Mouse (Mus musculus) myocyte (in vitro differentiated cells): ENCODE data around the gene Wrap73.

ENCODE experiments used
- MAX ChIP-seq: IDR thresholded peaks from one replicate; pipeline ENCODE4 v1.6.1; 2011; ENCODE audit warnings: low read depth, mild to moderate bottlenecking, control low read depth
- MYOG ChIP-seq, 3 experiments: IDR thresholded peaks; one replicate each; pipeline ENCODE4 v1.6.1; 2011; ENCODE audit warnings: control low read depth in 2 of 3, low read depth in 2 of 3, mild to moderate bottlenecking in 2 of 3; ENCODE audit not compliant: insufficient read length in 2 of 3, control insufficient read depth in 1 of 3, insufficient read depth in 1 of 3
- POLR2A ChIP-seq: IDR thresholded peaks from one replicate; pipeline ENCODE4 v1.6.1; 2011; ENCODE audit warnings: low read depth, mild to moderate bottlenecking, control low read depth, moderate library complexity; ENCODE audit not compliant: insufficient read length

GRCm38 (mm10) chr4:154121800-154122199 lies 20.4 kb upstream of the Wrap73 start:
- no peak for TF ChIP-seq MAX
- TF ChIP-seq MYOG (IDR thresholded peaks at IDR 0.05; ENCODE audit: control insufficient read depth in 1 of 3, insufficient read depth in 1 of 3, insufficient read length in 2 of 3, low read depth in 2 of 3): no peak
- no peak for TF ChIP-seq POLR2A
